Mouse (Mus musculus): ENCODE data around the gene Lhfp. TPM values are rescaled to one million over a fixed set of nuclear protein-coding genes. Genes with fewer than 3 reads are reported as not detected.

Lhfp gene
- polyA plus RNA-seq, 1 experiment from 2014 or later: 5.5 TPM

GRCm38 (mm10) chr3:53185439-53185838, 144.1 kb downstream of the Lhfp start:
- Histone ChIP-seq H3K4me2 (ENCODE audit: low read depth, low read length) (no peak overlapping the region), H3K36me3 (ENCODE audit: control insufficient read depth, insufficient read depth) (no peaks in the 10 kb centered on the region), H3K9me3 (replicated peaks; ENCODE audit: control insufficient read depth, low read length) (no peaks in the 10 kb centered on the region), H3K9ac (ENCODE audit: low read depth, low read length) (no peak overlapping the region), H3K4me1 (ENCODE audit: control insufficient read depth, low read depth, low read length) (no peaks in the 10 kb centered on the region), H3K27me3 (ENCODE audit: control insufficient read depth, insufficient read depth, low read depth, low read length) (no peaks in the 10 kb centered on the region), H3K4me3 (ENCODE audit: low read depth, low read length) (no peak overlapping the region), H3K27ac (ENCODE audit: low read length) (no peak overlapping the region)
- WGBS (ENCODE audit: insufficient replicate concordance): 47% methylated on average over 2 of the region's 2 CpGs
- ATAC-seq (ENCODE audit: low read depth): no peak

GRCm38 (mm10) chr3:53193441-53193840, 152.1 kb downstream of the Lhfp start:
- Histone ChIP-seq H3K9me3 (replicated peaks; ENCODE audit: control insufficient read depth, low read length) (no peaks in the 10 kb centered on the region), H3K4me2 (ENCODE audit: low read depth, low read length) (no peak overlapping the region), H3K27ac (ENCODE audit: low read length) (no peak overlapping the region), H3K4me3 (ENCODE audit: low read depth, low read length) (no peak overlapping the region), H3K4me1 (ENCODE audit: control insufficient read depth, low read depth, low read length) (no peaks in the 10 kb centered on the region), H3K27me3 (ENCODE audit: control insufficient read depth, insufficient read depth, low read depth, low read length) (no peaks in the 10 kb centered on the region), H3K36me3 (ENCODE audit: control insufficient read depth, insufficient read depth) (no peaks in the 10 kb centered on the region), H3K9ac (ENCODE audit: low read depth, low read length) (no peak overlapping the region)
- no peak for ATAC-seq (ENCODE audit: low read depth)
- WGBS (ENCODE audit: insufficient replicate concordance): 67% methylated on average over 4 of the region's 4 CpGs

- WGBS (ENCODE audit: insufficient replicate concordance): 71% methylated on average over 8 of the region's 8 CpGs
- no peak overlapping the region for H3K4me3 ChIP-seq (ENCODE audit: low read depth, low read length)
Measured at GRCm38 (mm10) chr3:53195666-53196107, 154.4 kb downstream of the Lhfp start.

GRCm38 (mm10) chr3:53200175-53200574, 158.8 kb downstream of the Lhfp start:
- 72% methylated on average over 8 of the region's 8 CpGs for WGBS (ENCODE audit: insufficient replicate concordance)
- no peaks in the 10 kb centered on the region for H3K9me3 ChIP-seq (replicated peaks; ENCODE audit: control insufficient read depth, low read length)
- no peak overlapping the region for H3K27ac ChIP-seq (ENCODE audit: low read length)
- no peaks in the 10 kb centered on the region for H3K27me3 ChIP-seq (ENCODE audit: control insufficient read depth, insufficient read depth, low read depth, low read length)
- ATAC-seq (ENCODE audit: low read depth): no peak
- H3K36me3 ChIP-seq (ENCODE audit: control insufficient read depth, insufficient read depth): no peaks in the 10 kb centered on the region
- no peaks in the 10 kb centered on the region for H3K4me1 ChIP-seq (ENCODE audit: control insufficient read depth, low read depth, low read length)
- no peak overlapping the region for H3K9ac ChIP-seq (ENCODE audit: low read depth, low read length)
- H3K4me3 ChIP-seq (ENCODE audit: low read depth, low read length): no peak overlapping the region
- no peak overlapping the region for H3K4me2 ChIP-seq (ENCODE audit: low read depth, low read length)

More at GRCm38 (mm10) chr3:53195666-53196107, 154.4 kb downstream of the Lhfp start:
- no peak overlapping the region for H3K9ac ChIP-seq (ENCODE audit: low read depth, low read length)
- no peaks in the 10 kb centered on the region for H3K4me1 ChIP-seq (ENCODE audit: control insufficient read depth, low read depth, low read length)
- no peaks in the 10 kb centered on the region for H3K36me3 ChIP-seq (ENCODE audit: control insufficient read depth, insufficient read depth)
- ATAC-seq (ENCODE audit: low read depth): no peak
- no peak overlapping the region for H3K4me2 ChIP-seq (ENCODE audit: low read depth, low read length)
- no peaks in the 10 kb centered on the region for H3K9me3 ChIP-seq (replicated peaks; ENCODE audit: control insufficient read depth, low read length)
- no peak overlapping the region for H3K27ac ChIP-seq (ENCODE audit: low read length)
- H3K27me3 ChIP-seq (ENCODE audit: control insufficient read depth, insufficient read depth, low read depth, low read length): no peaks in the 10 kb centered on the region

- no peaks in the 10 kb centered on the region for H3K9me3 ChIP-seq (replicated peaks; ENCODE audit: control insufficient read depth, low read length)
- ATAC-seq (ENCODE audit: low read depth): no peak
- no peak overlapping the region for H3K27ac ChIP-seq (ENCODE audit: low read length)
- H3K36me3 ChIP-seq (ENCODE audit: control insufficient read depth, insufficient read depth): no peaks in the 10 kb centered on the region
- 60% methylated on average over 10 of the region's 10 CpGs for WGBS (ENCODE audit: insufficient replicate concordance)
- no peaks in the 10 kb centered on the region for H3K27me3 ChIP-seq (ENCODE audit: control insufficient read depth, insufficient read depth, low read depth, low read length)
- H3K4me2 ChIP-seq (ENCODE audit: low read depth, low read length): no peak overlapping the region
- no peak overlapping the region for H3K4me3 ChIP-seq (ENCODE audit: low read depth, low read length)
- no peaks in the 10 kb centered on the region for H3K4me1 ChIP-seq (ENCODE audit: control insufficient read depth, low read depth, low read length)
- H3K9ac ChIP-seq (ENCODE audit: low read depth, low read length): no peak overlapping the region
Measured at GRCm38 (mm10) chr3:53200853-53201252, 159.5 kb downstream of the Lhfp start.

GRCm38 (mm10) chr3:53201670-53202069, 160.3 kb downstream of the Lhfp start:
- H3K27ac ChIP-seq (ENCODE audit: low read length): no peak overlapping the region
- no peaks in the 10 kb centered on the region for H3K4me1 ChIP-seq (ENCODE audit: control insufficient read depth, low read depth, low read length)
- no peak overlapping the region for H3K4me3 ChIP-seq (ENCODE audit: low read depth, low read length)
- no peaks in the 10 kb centered on the region for H3K27me3 ChIP-seq (ENCODE audit: control insufficient read depth, insufficient read depth, low read depth, low read length)
- ATAC-seq (ENCODE audit: low read depth): no peak
- H3K4me2 ChIP-seq (ENCODE audit: low read depth, low read length): no peak overlapping the region
- 60% methylated on average over 10 of the region's 10 CpGs for WGBS (ENCODE audit: insufficient replicate concordance)
- no peaks in the 10 kb centered on the region for H3K9me3 ChIP-seq (replicated peaks; ENCODE audit: control insufficient read depth, low read length)
- no peaks in the 10 kb centered on the region for H3K36me3 ChIP-seq (ENCODE audit: control insufficient read depth, insufficient read depth)
- H3K9ac ChIP-seq (ENCODE audit: low read depth, low read length): no peak overlapping the region

- Histone ChIP-seq H3K36me3 (ENCODE audit: control insufficient read depth, insufficient read depth) (no peaks in the 10 kb centered on the region), H3K27ac (ENCODE audit: low read length) (no peak overlapping the region), H3K4me2 (ENCODE audit: low read depth, low read length) (no peak overlapping the region), H3K9ac (ENCODE audit: low read depth, low read length) (no peak overlapping the region), H3K9me3 (replicated peaks; ENCODE audit: control insufficient read depth, low read length) (no peaks in the 10 kb centered on the region), H3K27me3 (ENCODE audit: control insufficient read depth, insufficient read depth, low read depth, low read length) (no peaks in the 10 kb centered on the region), H3K4me3 (ENCODE audit: low read depth, low read length) (no peak overlapping the region), H3K4me1 (ENCODE audit: control insufficient read depth, low read depth, low read length) (no peaks in the 10 kb centered on the region)
- no peak for ATAC-seq (ENCODE audit: low read depth)
- WGBS (ENCODE audit: insufficient replicate concordance): 65% methylated on average over 6 of the region's 6 CpGs
Measured at GRCm38 (mm10) chr3:53202184-53202583, 160.9 kb downstream of the Lhfp start.

GRCm38 (mm10) chr3:53202698-53203097, 161.4 kb downstream of the Lhfp start:
- no peaks in the 10 kb centered on the region for H3K27me3 ChIP-seq (ENCODE audit: control insufficient read depth, insufficient read depth, low read depth, low read length)
- H3K9me3 ChIP-seq (replicated peaks; ENCODE audit: control insufficient read depth, low read length): no peaks in the 10 kb centered on the region
- H3K27ac ChIP-seq (ENCODE audit: low read length): no peak overlapping the region
- H3K4me2 ChIP-seq (ENCODE audit: low read depth, low read length): no peak overlapping the region
- no peak for ATAC-seq (ENCODE audit: low read depth)
- H3K36me3 ChIP-seq (ENCODE audit: control insufficient read depth, insufficient read depth): no peaks in the 10 kb centered on the region
- H3K4me1 ChIP-seq (ENCODE audit: control insufficient read depth, low read depth, low read length): no peaks in the 10 kb centered on the region
- no peak overlapping the region for H3K9ac ChIP-seq (ENCODE audit: low read depth, low read length)
- no peak overlapping the region for H3K4me3 ChIP-seq (ENCODE audit: low read depth, low read length)
- WGBS (ENCODE audit: insufficient replicate concordance): 64% methylated on average over 3 of the region's 3 CpGs

- ATAC-seq (ENCODE audit: low read depth): no peak
- no peak overlapping the region for H3K9ac ChIP-seq (ENCODE audit: low read depth, low read length)
- H3K36me3 ChIP-seq (ENCODE audit: control insufficient read depth, insufficient read depth): no peaks in the 10 kb centered on the region
- no peaks in the 10 kb centered on the region for H3K9me3 ChIP-seq (replicated peaks; ENCODE audit: control insufficient read depth, low read length)
- no peaks in the 10 kb centered on the region for H3K4me1 ChIP-seq (ENCODE audit: control insufficient read depth, low read depth, low read length)
- H3K27me3 ChIP-seq (ENCODE audit: control insufficient read depth, insufficient read depth, low read depth, low read length): no peaks in the 10 kb centered on the region
- no peak overlapping the region for H3K4me2 ChIP-seq (ENCODE audit: low read depth, low read length)
- H3K4me3 ChIP-seq (ENCODE audit: low read depth, low read length): no peak overlapping the region
- WGBS (ENCODE audit: insufficient replicate concordance): 58% methylated on average over 5 of the region's 5 CpGs
- H3K27ac ChIP-seq (ENCODE audit: low read length): no peak overlapping the region
Measured at GRCm38 (mm10) chr3:53203656-53204055, 162.3 kb downstream of the Lhfp start.
